ENCODE assay signal across 9 mouse cellular contexts in the genomic region with DNA sequence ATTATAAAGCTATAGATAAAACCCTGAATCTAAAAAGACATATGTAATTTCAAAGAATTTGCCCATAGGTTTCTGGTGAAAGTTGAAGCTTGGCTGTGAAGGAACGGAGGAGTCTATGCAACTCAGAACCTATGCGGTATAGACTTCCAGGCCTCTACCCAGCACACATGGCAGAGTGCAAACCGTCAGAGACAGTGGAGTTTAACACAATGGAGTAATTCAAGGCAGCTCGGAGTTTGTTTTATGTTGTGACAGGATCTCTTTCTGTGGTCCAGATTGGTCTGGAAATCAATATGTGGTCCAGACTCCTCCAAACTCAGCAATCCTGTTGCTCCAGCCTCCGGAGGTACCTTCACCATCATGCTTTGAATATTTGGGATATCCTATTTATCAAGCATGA. TPM values are rescaled to one million over a fixed set of nuclear protein-coding genes. Genes with fewer than 3 reads are reported as not detected.
A peak's percentile ranks its signal among the peaks of the same experiment; 100 is the strongest.
DNase-seq lines count a peak whose midpoint lies in the region; ATAC-seq and TF ChIP-seq lines count a peak whose summit lies in the region.
"Had no signal": no experiment of that assay in that cellular context is flagged by ENCODE, and none has a peak within 500 bp of the region (broad histone marks: within the 10 kb centered on the region; RNA-seq: fewer than 3 reads in every experiment).

No protein-coding gene starts in this region.

- peaks cover 3% of the 10 kb centered on the region; the same call in 1 of the 2 replicates for H3K27me3 ChIP-seq in lung, embryonic 15.5 days
- 0 out of 2 replicates have a peak, but pooled peaks cover 3% of the 10 kb centered on the region for H3K27me3 ChIP-seq in lung, postnatal 0 days (replicated peaks; ENCODE audit: insufficient read depth, low read length)
- H3K27me3 ChIP-seq in forebrain, embryonic 15.5 days: 0 out of 2 replicates have a peak, but pooled peaks cover 5% of the 10 kb centered on the region
- peaks cover 39% of the 10 kb centered on the region for H3K27me3 ChIP-seq in liver, embryonic 15.5 days
- 0 out of 2 replicates have a peak, but pooled peaks cover 1% of the 10 kb centered on the region for H3K27me3 ChIP-seq in stomach, embryonic 16.5 days (ENCODE audit: control insufficient read depth, insufficient read depth, low read length)

- peak overlapping the region; percentile 43 for H3K4me3 ChIP-seq in lung, embryonic 15.5 days
- H3K4me3 ChIP-seq in lung, postnatal 0 days (ENCODE audit: low read depth, low read length): no peak overlapping the region
- H3K4me3 ChIP-seq in forebrain, embryonic 15.5 days: peak overlapping the region; percentile 63
- H3K4me3 ChIP-seq in liver, embryonic 15.5 days (replicated peaks): peak overlapping the region; percentile 57
- peak overlapping the region; percentile 50 for H3K4me3 ChIP-seq in stomach, embryonic 16.5 days (replicated peaks; ENCODE audit: low read length)

- peak overlapping the region; percentile 75 for H3K4me2 ChIP-seq in lung, embryonic 15.5 days
- no peak overlapping the region for H3K4me2 ChIP-seq in lung, postnatal 0 days (replicated peaks; ENCODE audit: low read depth, low read length)
- H3K4me2 ChIP-seq in forebrain, embryonic 15.5 days (replicated peaks): peak overlapping the region; percentile 69
- H3K4me2 ChIP-seq in liver, embryonic 15.5 days: peak overlapping the region; percentile 72
- H3K4me2 ChIP-seq in stomach, embryonic 16.5 days (ENCODE audit: low read depth, low read length): peak overlapping the region; percentile 50

- no peak for TF ChIP-seq EP300 in lung, postnatal 0 days (IDR thresholded peaks at IDR 0.05)

- no peak for DNase-seq in lung, postnatal 0 days (ENCODE audit: low spot score)
- no peak for DNase-seq in ovary, postnatal 10 days (ENCODE audit: low spot score)
- no peak for DNase-seq in frontal cortex, postnatal 14 days (ENCODE audit: low spot score in 2 of 2)
- DNase-seq: thymus, postnatal 36 days had no signal

- WGBS in lung, embryonic 15.5 days: 29% methylated on average over 5 of the region's 5 CpGs
- WGBS in lung, postnatal 0 days: 30% methylated on average over 5 of the region's 5 CpGs
- 19% methylated on average over 5 of the region's 5 CpGs for WGBS in forebrain, embryonic 15.5 days
- WGBS in liver, embryonic 15.5 days (ENCODE audit: insufficient replicate concordance): 34% methylated on average over 5 of the region's 5 CpGs
- WGBS in stomach, embryonic 16.5 days: 34% methylated on average over 5 of the region's 5 CpGs

- no peaks in the 10 kb centered on the region for H3K9me3 ChIP-seq in lung, embryonic 15.5 days
- H3K9me3 ChIP-seq in lung, postnatal 0 days (ENCODE audit: low read length): no peaks in the 10 kb centered on the region
- no peaks in the 10 kb centered on the region for H3K9me3 ChIP-seq in forebrain, embryonic 15.5 days
- H3K9me3 ChIP-seq in liver, embryonic 15.5 days (replicated peaks): no peaks in the 10 kb centered on the region
- H3K9me3 ChIP-seq in stomach, embryonic 16.5 days (replicated peaks; ENCODE audit: control insufficient read depth, low read length): no peaks in the 10 kb centered on the region

- no peak overlapping the region for H3K27ac ChIP-seq in lung, embryonic 15.5 days
- H3K27ac ChIP-seq in lung, postnatal 0 days (ENCODE audit: low read length): no peak overlapping the region
- no peak overlapping the region for H3K27ac ChIP-seq in forebrain, embryonic 15.5 days (replicated peaks)
- no peak overlapping the region for H3K27ac ChIP-seq in liver, embryonic 15.5 days (replicated peaks)
- no peak overlapping the region for H3K27ac ChIP-seq in stomach, embryonic 16.5 days (ENCODE audit: low read length)

- no peaks in the 10 kb centered on the region for H3K36me3 ChIP-seq in lung, embryonic 15.5 days
- no peaks in the 10 kb centered on the region for H3K36me3 ChIP-seq in lung, postnatal 0 days (ENCODE audit: insufficient read depth, low read length)
- no peaks in the 10 kb centered on the region for H3K36me3 ChIP-seq in forebrain, embryonic 15.5 days
- no peaks in the 10 kb centered on the region for H3K36me3 ChIP-seq in liver, embryonic 15.5 days (replicated peaks)
- no peaks in the 10 kb centered on the region for H3K36me3 ChIP-seq in stomach, embryonic 16.5 days (ENCODE audit: control insufficient read depth, insufficient read depth, low read length)

- no peak for ATAC-seq in lung, embryonic 15.5 days (ENCODE audit: borderline replicate concordance, extremely low read depth, low FRiP score, low TSS enrichment)
- ATAC-seq in lung, postnatal 0 days: no peak
- no peak for ATAC-seq in forebrain, embryonic 15.5 days (replicated peaks)
- ATAC-seq in liver, embryonic 15.5 days (ENCODE audit: insufficient read depth): no peak
- no peak for ATAC-seq in stomach, embryonic 16.5 days (ENCODE audit: insufficient read depth, low FRiP score)

- H3K9ac ChIP-seq in lung, embryonic 15.5 days: no peak overlapping the region
- H3K9ac ChIP-seq in lung, postnatal 0 days (replicated peaks; ENCODE audit: low read depth): no peak overlapping the region
- peak overlapping the region; percentile 59 for H3K9ac ChIP-seq in forebrain, embryonic 15.5 days (replicated peaks)
- no peak overlapping the region for H3K9ac ChIP-seq in liver, embryonic 15.5 days
- H3K9ac ChIP-seq in stomach, embryonic 16.5 days (ENCODE audit: low read length): no peak overlapping the region

- TF ChIP-seq CTCF in lung, postnatal 0 days (IDR thresholded peaks at IDR 0.05): no peak

- H3K4me1 ChIP-seq in lung, embryonic 15.5 days: 0 out of 2 replicates have a peak, but pooled peaks cover 6% of the 10 kb centered on the region
- H3K4me1 ChIP-seq in lung, postnatal 0 days (ENCODE audit: insufficient read depth, low read depth, low read length): no peaks in the 10 kb centered on the region
- 0 out of 2 replicates have a peak, but pooled peaks cover 5% of the 10 kb centered on the region for H3K4me1 ChIP-seq in forebrain, embryonic 15.5 days
- H3K4me1 ChIP-seq in liver, embryonic 15.5 days (replicated peaks): peaks cover 6% of the 10 kb centered on the region
- H3K4me1 ChIP-seq in stomach, embryonic 16.5 days (ENCODE audit: control insufficient read depth, insufficient read depth, low read length): no peaks in the 10 kb centered on the region

RNA-seq across cellular contexts. Expression of a gene that starts 39.5 kb away (rescaled TPM):
- polyA plus RNA-seq in lung, embryonic 15.5 days (2015; fragmentation: Nextera tagmentation; extraction: Ambion mirVana): not detected in 2 replicates
- not detected in 2 replicates for polyA plus RNA-seq in lung, postnatal 0 days (2015; fragmentation: Nextera tagmentation; extraction: Ambion mirVana)
- not detected in 2 replicates for polyA plus RNA-seq in forebrain, embryonic 15.5 days (2015; fragmentation: Nextera tagmentation; extraction: Ambion mirVana)
- not detected in 2 replicates for polyA plus RNA-seq in liver, embryonic 15.5 days (2015; fragmentation: Nextera tagmentation; extraction: Ambion mirVana)
- polyA plus RNA-seq in stomach, embryonic 16.5 days (2015; fragmentation: Nextera tagmentation; extraction: Ambion mirVana): not detected in 2 replicates

RNA-seq across cellular contexts. Expression of a gene that starts 58.9 kb away (rescaled TPM):
- not detected in 2 replicates for polyA plus RNA-seq in lung, embryonic 15.5 days (2015; fragmentation: Nextera tagmentation; extraction: Ambion mirVana)
- polyA plus RNA-seq in lung, postnatal 0 days (2015; fragmentation: Nextera tagmentation; extraction: Ambion mirVana): 0.21 and 0.27 TPM in 2 replicates
- polyA plus RNA-seq in forebrain, embryonic 15.5 days (2015; fragmentation: Nextera tagmentation; extraction: Ambion mirVana): not detected in 2 replicates
- polyA plus RNA-seq in liver, embryonic 15.5 days (2015; fragmentation: Nextera tagmentation; extraction: Ambion mirVana): not detected in 2 replicates
- polyA plus RNA-seq in stomach, embryonic 16.5 days (2015; fragmentation: Nextera tagmentation; extraction: Ambion mirVana): not detected in 2 replicates
- polyA plus RNA-seq: large intestine, adult 2 months had no signal
